Mouse (Mus musculus): Measurements from ENCODE around the gene Olfr1134. TPM values are rescaled to one million over a fixed set of nuclear protein-coding genes. Genes with fewer than 3 reads are reported as not detected.
"Not testable (repeated sequence)": the region's sequence is repeated elsewhere in the genome, so short reads cannot be mapped to it uniquely, and the experiment has no call there.

Olfr1134 gene
- not detected in 2 replicates for polyA plus RNA-seq (2015; fragmentation: Nextera tagmentation; extraction: Ambion mirVana)

DNA sequence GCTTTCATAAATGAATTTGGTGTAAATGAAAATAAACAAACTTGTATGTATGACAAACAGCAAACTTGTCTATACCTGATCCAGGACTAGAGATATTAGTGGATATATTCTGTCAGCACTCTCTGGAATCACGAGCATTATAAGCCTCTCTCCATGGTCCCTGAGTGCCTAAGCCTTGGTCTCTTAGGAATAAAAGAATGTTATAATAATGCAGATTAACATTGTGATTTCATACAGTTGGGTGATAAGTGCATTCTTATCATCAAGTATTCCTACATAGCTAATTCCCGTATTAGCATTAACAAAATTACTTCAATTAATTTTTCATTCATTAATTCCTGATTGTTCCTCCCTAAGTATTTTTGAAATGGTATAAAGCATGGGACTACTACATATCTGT is at the start of gene Olfr1134:
Gene Olfr1134, minus strand, starts transcription at position 101 of the 400 bp plus-strand sequence.
- DNase-seq (ENCODE audit: low spot score) = no peak

GRCm38 (mm10) chr2:87693847-87694246 is 35.6 kb upstream of the Olfr1134 start, which contains the start of gene Olfr1136:
TSS of gene Olfr1136 (minus strand) at chr2:87693947.
- no peak for DNase-seq (ENCODE audit: low spot score)

DNA sequence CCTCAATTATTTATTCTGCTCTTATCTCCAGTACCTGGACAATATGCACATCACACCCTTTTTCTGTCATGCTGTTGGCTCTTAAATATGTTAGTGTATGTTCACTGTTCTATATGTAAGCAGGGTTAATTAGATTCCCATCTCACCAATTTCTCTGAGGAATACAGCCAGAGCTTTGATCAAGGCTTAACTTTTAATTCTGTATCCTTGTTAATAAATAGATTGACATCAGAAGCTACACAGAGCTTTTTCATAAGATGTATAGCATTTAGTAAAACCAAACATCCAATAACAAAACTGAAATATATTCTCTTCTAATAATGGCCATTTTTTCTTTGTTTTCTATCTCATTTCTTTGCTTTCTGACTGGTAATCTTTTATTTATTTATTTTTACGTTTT is 15.3 kb upstream of the Olfr1134 start, which contains the start of gene Olfr1135:
Gene Olfr1135, minus strand, starts transcription at position 101 of the 400 bp plus-strand sequence.
- DNase-seq (ENCODE audit: low spot score) = no peak

DNA sequence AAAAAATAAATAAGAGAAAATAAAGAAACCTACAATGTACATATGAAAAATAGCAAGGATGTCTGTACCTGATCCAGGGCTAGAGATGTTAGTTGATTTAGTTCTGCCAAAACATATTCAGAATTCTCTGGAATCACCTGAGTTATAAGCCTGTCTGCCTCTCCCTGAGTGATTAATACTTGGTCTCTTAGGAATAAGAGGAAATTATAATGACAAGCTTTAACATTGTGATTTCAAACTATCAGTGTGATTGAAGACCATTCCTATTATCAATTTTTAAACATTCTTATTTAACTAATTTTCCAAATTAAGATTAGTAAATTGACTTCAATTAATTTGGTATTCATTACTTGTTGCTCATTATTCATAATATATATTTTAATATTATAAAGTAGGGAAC is 11.0 kb downstream of the Olfr1134 start, which contains the start of gene Olfr1133:
Gene Olfr1133, minus strand, starts transcription at position 101 of the 400 bp plus-strand sequence.
- no peak for DNase-seq (ENCODE audit: low spot score)

- no peak for DNase-seq (ENCODE audit: low spot score)
These were observed 15.8 kb downstream of the Olfr1134 start for GRCm38 (mm10) chr2:87642441-87642840.

DNA sequence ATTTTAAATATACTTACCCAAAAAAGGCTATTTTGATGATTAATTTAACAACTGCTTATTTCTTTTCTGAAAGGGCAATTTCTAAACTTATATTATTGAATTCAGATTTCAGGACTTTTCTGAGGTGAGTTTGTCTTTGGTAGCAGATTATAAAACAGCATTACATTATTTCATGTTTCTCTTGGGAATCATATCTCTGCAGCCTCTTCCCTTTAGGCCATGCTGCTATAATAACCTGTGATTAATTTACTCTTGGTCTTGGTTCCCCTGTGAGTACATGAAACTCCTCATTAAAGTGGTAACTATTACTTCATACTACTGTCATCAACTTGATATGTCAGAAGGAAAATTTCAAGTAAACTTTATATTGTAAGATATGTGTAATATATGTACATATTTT is 20.8 kb downstream of the Olfr1134 start, which contains the start of gene Olfr1132:
Gene Olfr1132, minus strand, starts transcription at position 101 of the 400 bp plus-strand sequence.
- no peak for DNase-seq (ENCODE audit: low spot score)

- no peak for DNase-seq (ENCODE audit: low spot score)
These were observed 31.5 kb downstream of the Olfr1134 start, which contains the start of gene Olfr1131 for GRCm38 (mm10) chr2:87626804-87627203. TSS of gene Olfr1131 (plus strand) at chr2:87627104.

- DNase-seq (ENCODE audit: low spot score) = not testable (repeated sequence)
These were observed 52.3 kb downstream of the Olfr1134 start, which contains the start of gene Olfr1130 for GRCm38 (mm10) chr2:87605912-87606311. TSS of gene Olfr1130 (plus strand) at chr2:87606212.

Other genes starting within 250 kb of the Olfr1134 start
- gene Olfr1123, start 241.8 kb downstream of the Olfr1134 start, polyA plus RNA-seq (2015; fragmentation: Nextera tagmentation; extraction: Ambion mirVana) = not detected in 2 replicates
- gene Olfr1124, start 228.2 kb downstream of the Olfr1134 start, polyA plus RNA-seq (2015; fragmentation: Nextera tagmentation; extraction: Ambion mirVana) = 0.09 TPM in 1 of 2 replicates, not detected in the other
- not detected in 2 replicates for gene Olfr1126, start 204.5 kb downstream of the Olfr1134 start, polyA plus RNA-seq (2015; fragmentation: Nextera tagmentation; extraction: Ambion mirVana)
- gene Pramel7, start 161.4 kb downstream of the Olfr1134 start, polyA plus RNA-seq (2015; fragmentation: Nextera tagmentation; extraction: Ambion mirVana) = not detected in 2 replicates
- gene Pramel6, start 151.9 kb downstream of the Olfr1134 start, polyA plus RNA-seq (2015; fragmentation: Nextera tagmentation; extraction: Ambion mirVana) = not detected in 2 replicates
- not detected in 2 replicates for gene Olfr153, start 126.7 kb downstream of the Olfr1134 start, polyA plus RNA-seq (2015; fragmentation: Nextera tagmentation; extraction: Ambion mirVana)
- gene Olfr1128, start 112.9 kb downstream of the Olfr1134 start, polyA plus RNA-seq (2015; fragmentation: Nextera tagmentation; extraction: Ambion mirVana) = not detected in 2 replicates
- gene Olfr1129, start 84.6 kb downstream of the Olfr1134 start, polyA plus RNA-seq (2015; fragmentation: Nextera tagmentation; extraction: Ambion mirVana) = not detected in 2 replicates
- not detected in 2 replicates for gene Olfr1130, start 52.2 kb downstream of the Olfr1134 start, polyA plus RNA-seq (2015; fragmentation: Nextera tagmentation; extraction: Ambion mirVana)
- not detected in 2 replicates for gene Olfr1131, start 31.4 kb downstream of the Olfr1134 start, polyA plus RNA-seq (2015; fragmentation: Nextera tagmentation; extraction: Ambion mirVana)
- gene Olfr1132, start 20.9 kb downstream of the Olfr1134 start, polyA plus RNA-seq (2015; fragmentation: Nextera tagmentation; extraction: Ambion mirVana) = not detected in 2 replicates
- not detected in 2 replicates for gene Olfr1133, start 11.1 kb downstream of the Olfr1134 start, polyA plus RNA-seq (2015; fragmentation: Nextera tagmentation; extraction: Ambion mirVana)
- not detected in 2 replicates for gene Olfr1135, start 15.2 kb upstream of the Olfr1134 start, polyA plus RNA-seq (2015; fragmentation: Nextera tagmentation; extraction: Ambion mirVana)
- 0.17 and 0.19 TPM in 2 replicates for gene Olfr1136, start 35.5 kb upstream of the Olfr1134 start, polyA plus RNA-seq (2015; fragmentation: Nextera tagmentation; extraction: Ambion mirVana)
- not detected in 2 replicates for gene Olfr1137, start 54.7 kb upstream of the Olfr1134 start, polyA plus RNA-seq (2015; fragmentation: Nextera tagmentation; extraction: Ambion mirVana)
- not detected in 2 replicates for gene Olfr1138, start 81.5 kb upstream of the Olfr1134 start, polyA plus RNA-seq (2015; fragmentation: Nextera tagmentation; extraction: Ambion mirVana)
- gene Olfr1140, start 85.3 kb upstream of the Olfr1134 start, polyA plus RNA-seq (2015; fragmentation: Nextera tagmentation; extraction: Ambion mirVana) = not detected in 2 replicates
- gene Olfr1141, start 95.5 kb upstream of the Olfr1134 start, polyA plus RNA-seq (2015; fragmentation: Nextera tagmentation; extraction: Ambion mirVana) = not detected in 2 replicates
- gene Olfr152, start 121.0 kb upstream of the Olfr1134 start, polyA plus RNA-seq (2015; fragmentation: Nextera tagmentation; extraction: Ambion mirVana) = not detected in 2 replicates
- gene Olfr1143, start 142.1 kb upstream of the Olfr1134 start, polyA plus RNA-seq (2015; fragmentation: Nextera tagmentation; extraction: Ambion mirVana) = not detected in 2 replicates
- gene Olfr1145, start 151.4 kb upstream of the Olfr1134 start, polyA plus RNA-seq (2015; fragmentation: Nextera tagmentation; extraction: Ambion mirVana) = not detected in 2 replicates
- gene Olfr1148, start 172.1 kb upstream of the Olfr1134 start, polyA plus RNA-seq (2015; fragmentation: Nextera tagmentation; extraction: Ambion mirVana) = not detected in 2 replicates
- gene Olfr1150-ps1, start 185.5 kb upstream of the Olfr1134 start, polyA plus RNA-seq (2015; fragmentation: Nextera tagmentation; extraction: Ambion mirVana) = not detected in 2 replicates
- not detected in 2 replicates for gene Olfr1151, start 197.4 kb upstream of the Olfr1134 start, polyA plus RNA-seq (2015; fragmentation: Nextera tagmentation; extraction: Ambion mirVana)
- gene Olfr1152, start 208.0 kb upstream of the Olfr1134 start, polyA plus RNA-seq (2015; fragmentation: Nextera tagmentation; extraction: Ambion mirVana) = not detected in 2 replicates
- gene Olfr1153, start 236.5 kb upstream of the Olfr1134 start, polyA plus RNA-seq (2015; fragmentation: Nextera tagmentation; extraction: Ambion mirVana) = not detected in 2 replicates
- gene Olfr1154, start 246.7 kb upstream of the Olfr1134 start, polyA plus RNA-seq (2015; fragmentation: Nextera tagmentation; extraction: Ambion mirVana) = not detected in 2 replicates